ENCODE assay signal across 11 mouse cellular contexts in genomic region chr12:40255310-40255709, GRCm38 (mm10). TPM values are rescaled to one million over a fixed set of nuclear protein-coding genes. Genes with fewer than 3 reads are reported as not detected.
"Had no signal": no experiment of that assay in that cellular context is flagged by ENCODE, and none has a peak within 500 bp of the region (broad histone marks: within the 10 kb centered on the region; RNA-seq: fewer than 3 reads in every experiment).

No protein-coding gene starts in this region.

RNA-seq across cellular contexts. Expression of gene Lsmem1, which starts 56.0 kb away (rescaled TPM):
- total RNA-seq: hindbrain, postnatal 0 days had no signal
- polyA plus RNA-seq: hindbrain, embryonic 10.5 days; hindbrain, embryonic 12.5 days; hindbrain, embryonic 14.5 days; hindbrain, embryonic 16.5 days; intestine, embryonic 14.5 days; intestine, embryonic 15.5 days; intestine, embryonic 16.5 days; intestine, postnatal 0 days; kidney, embryonic 14.5 days; large intestine, adult 2 months had no signal
